Mouse (Mus musculus): ENCODE data around the gene Cmbl.

Cmbl gene

DNA sequence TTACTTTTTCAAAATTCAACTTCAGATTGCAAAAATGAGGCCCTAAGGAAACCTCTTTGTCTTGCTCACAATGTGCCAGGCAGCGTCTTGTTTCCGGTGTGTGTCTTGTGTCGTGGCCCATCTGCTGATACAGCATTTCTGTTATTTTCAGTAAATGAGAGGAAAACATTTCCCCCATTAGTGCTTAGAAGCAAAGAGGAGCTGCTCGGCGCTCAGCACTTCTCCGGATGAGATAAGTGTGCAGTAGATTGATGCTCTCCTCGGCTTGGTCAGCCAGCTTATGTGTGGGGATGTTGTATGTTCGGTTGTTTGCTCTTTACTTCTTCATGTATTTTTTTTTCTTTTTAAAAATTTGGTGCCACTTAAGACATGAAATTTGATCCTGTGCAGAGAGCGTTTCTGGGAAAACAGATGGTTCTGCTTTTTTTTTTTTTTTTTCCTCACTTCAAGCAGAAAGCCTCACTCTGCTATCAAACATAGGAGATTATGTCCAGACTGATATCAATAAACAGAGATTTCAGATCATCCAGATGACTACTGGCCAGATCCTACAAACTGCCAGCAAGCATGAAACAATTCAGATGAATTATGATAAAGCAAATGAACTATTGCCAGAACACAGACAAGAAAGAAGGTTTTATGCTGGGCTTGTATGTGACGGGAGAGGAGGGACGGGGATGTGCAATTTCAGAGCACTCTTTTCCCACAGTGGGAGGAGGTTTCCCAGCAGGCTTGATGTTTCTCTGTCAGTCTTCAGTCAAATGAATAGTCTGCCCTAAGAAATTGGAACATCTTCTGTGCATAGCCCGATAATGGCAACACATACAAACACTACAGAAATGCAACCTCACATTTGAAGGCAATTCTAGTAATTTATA lies 62.3 kb downstream of the Cmbl start:
- peak; percentile 12 for DNase-seq (ENCODE audit: extremely low spot score)

DNA sequence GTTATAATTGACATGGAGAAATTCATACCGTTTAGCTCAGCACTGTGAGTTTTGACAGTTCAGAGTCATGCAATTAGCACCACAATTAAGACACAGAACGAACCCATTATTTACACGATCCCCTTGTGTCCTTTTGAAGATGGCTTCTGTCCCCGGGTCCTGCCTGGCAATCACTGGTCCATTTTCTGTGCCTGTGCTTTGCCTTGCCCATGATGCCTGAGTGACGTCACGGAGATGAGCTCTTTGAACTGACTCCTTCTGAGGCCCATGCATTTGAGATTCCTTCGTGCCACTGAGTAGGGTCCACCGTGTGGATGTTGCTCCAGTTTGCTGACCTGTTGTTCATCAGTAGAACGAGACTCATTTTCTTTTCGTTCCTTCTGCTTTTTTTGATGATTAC lies 63.0 kb downstream of the Cmbl start:
- no peak for DNase-seq (ENCODE audit: extremely low spot score)

- DNase-seq (ENCODE audit: extremely low spot score), result no peak
Measured at GRCm38 (mm10) chr15:31629556-31629955, 64.4 kb downstream of the Cmbl start.

- no peak for DNase-seq (ENCODE audit: extremely low spot score)
Measured at GRCm38 (mm10) chr15:31631396-31631858, 66.2 kb downstream of the Cmbl start.

DNA sequence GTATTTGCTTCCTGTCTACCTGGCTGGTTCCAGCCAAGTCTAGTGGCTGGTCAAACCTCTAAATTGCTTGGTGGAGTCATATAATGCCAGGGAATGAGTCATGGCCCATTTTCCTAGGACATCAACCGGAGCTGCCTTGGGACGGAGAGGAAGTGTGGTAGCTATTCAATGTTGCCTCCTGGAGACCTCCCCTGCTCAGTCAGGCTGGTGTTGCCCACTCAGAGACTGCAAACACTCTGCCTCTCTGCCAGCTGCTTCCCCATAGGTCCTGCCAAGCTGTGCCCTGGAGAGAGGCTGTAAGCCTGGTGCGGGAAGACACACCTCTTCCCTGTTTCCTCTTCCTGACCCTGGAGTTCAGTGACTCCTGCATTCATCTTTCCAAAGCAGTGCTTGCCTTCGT lies 67.3 kb downstream of the Cmbl start:
- no peak for DNase-seq (ENCODE audit: extremely low spot score)

GRCm38 (mm10) chr15:31634582-31634981 lies 69.4 kb downstream of the Cmbl start:
- no peak for DNase-seq (ENCODE audit: extremely low spot score)

DNA sequence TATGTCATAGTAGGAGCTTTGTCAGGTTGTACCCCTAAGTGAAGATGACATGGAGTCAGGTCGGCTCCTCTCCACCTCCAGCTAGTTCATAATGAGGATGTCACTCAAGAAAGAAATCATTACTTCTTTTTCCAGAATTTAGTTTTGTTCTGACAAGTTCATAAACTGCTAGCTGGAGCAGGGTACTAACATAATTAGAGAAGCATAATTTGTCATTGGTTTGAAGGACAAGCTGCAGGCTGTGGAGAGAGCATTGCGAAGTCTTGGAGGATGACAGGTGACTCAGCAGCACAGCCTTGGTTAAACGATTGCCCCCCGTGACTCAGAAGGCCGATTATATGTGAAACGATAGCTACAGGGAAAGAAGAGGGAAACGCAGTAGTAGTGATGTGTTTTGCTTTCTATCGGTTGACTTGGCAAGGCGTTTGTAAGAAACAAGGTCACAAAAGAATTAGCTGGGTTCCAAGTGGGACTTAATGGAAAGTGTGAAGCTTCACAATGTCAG lies 71.0 kb downstream of the Cmbl start:
- no peak for DNase-seq (ENCODE audit: extremely low spot score)

All from embryo, embryonic 9.5 days (tissue).